Mouse (Mus musculus) central nervous system, embryonic 18 days (tissue): Measurements from ENCODE around the gene 2310007B03Rik. TPM values are rescaled to one million over a fixed set of nuclear protein-coding genes. Genes with fewer than 3 reads are reported as not detected.

Experiments used
- polyA plus RNA-seq: library from polyadenylated mRNA; depleted of rRNA; stranded (reverse); fragments of >200 nt; gene quantifications from 2 replicates; pipeline ENCODE4 v1.2.3, GENCODE M21; 2012; rRNA removed

2310007B03Rik gene
- 0.09 and 0.31 TPM in 2 replicates for polyA plus RNA-seq

DNA sequence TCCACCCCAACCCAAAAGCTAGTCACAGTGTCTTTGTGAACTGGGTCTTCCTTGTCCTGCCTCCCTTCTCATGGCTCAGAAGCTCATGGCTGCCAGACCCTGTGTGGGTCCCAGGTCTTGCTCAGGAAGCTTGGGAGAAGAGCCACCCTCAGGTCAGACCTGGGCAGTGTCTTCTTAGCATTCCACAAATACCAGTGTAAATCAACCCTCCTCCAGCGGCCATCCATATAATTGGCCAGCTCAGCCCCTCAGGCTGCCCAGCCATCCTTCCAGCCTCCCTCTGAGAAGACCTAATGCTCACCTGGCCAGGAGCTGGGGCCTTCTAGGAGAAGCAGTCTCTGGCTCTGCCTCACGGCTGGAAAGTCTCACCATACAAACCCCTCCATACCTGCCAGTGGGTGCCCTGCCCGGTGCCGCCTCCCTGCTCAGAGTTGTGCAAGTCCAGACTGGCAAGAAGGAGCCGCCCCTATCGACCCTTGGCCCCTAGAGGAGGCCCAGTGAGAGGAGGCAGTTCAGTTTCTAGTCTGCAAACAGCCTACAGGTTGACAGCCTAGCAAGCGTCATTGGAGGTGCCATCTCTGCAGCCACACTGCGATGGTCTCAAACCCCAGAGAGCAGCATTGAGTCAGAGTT, at the start of gene 2310007B03Rik:
Gene 2310007B03Rik, minus strand, starts transcription at position 448 of the 633 bp plus-strand sequence.

DNA sequence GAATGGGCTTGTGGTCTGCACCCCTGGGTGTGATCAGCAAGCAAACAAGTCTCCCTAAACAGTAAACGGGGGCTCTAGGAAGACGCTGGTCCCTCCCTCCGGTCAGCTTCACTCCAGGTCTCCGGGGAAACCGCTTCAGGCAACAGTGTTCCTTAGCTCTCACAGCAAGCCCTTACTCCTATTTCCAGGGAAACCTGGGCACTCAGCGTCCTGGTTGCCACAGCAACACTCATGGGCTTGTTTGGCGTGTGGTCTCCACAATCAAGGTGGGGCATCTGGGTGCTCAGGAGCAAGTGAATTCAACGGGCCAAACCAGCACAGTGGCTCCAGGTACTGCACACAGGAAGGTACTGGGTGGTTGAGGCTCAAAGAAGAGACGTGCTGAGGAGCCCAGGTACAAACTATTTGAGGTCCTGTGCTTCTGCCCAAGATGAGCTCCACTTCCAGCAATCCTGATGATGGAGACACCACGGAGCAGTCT, 7.6 kb upstream of the 2310007B03Rik start, which contains the start of gene Crocc2:
Gene Crocc2, plus strand, starts transcription at position 431 of the 481 bp plus-strand sequence.

DNA sequence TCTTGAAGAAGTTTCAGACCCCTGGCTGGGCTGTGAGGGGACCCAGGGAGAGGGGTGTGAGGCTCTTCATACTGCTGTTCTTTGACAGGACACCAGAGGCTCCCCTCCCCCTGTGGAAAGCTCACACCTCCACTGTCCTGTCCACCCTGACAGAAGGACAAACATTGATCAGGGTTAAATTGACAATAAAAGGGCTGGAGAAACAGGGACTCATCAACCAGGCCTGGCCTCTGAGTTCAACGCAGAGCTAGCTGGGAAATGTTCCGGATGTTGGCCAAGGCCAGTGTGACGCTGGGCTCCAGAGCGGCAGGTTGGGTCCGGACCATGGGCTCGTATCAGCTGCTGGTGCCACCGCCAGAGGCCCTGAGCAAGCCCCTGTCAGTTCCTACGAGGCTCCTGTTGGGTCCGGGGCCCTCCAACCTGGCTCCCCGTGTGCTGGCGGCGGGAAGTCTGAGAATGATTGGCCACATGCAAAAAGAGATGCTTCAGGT, 25.7 kb downstream of the 2310007B03Rik start, which contains the start of gene Agxt:
Gene Agxt, plus strand, starts transcription at position 205 of the 491 bp plus-strand sequence.

DNA sequence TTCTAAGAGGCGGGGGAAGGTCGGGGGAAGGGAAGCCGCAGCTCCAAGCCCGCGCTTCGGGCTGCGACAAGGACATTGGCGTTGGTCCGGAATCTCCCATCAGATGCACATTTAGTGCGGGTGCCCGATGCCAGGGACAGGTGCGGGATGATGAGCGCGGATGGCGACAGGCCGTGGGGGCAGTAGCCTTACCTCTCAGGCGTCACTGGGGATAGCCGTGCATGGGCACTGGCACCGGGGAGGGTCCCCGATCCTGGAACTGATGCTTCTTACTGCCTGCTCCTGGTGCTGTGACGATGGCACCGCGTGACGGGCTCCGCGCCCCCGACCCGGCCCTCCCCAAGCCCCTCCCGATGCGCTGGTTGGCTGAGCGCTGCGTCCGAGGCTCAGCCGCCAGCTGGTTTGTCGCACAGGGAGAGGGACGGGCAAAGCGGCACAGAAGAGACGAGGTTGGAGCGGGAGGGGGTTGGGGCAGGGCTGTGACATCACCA, 59.1 kb downstream of the 2310007B03Rik start, which contains the start of gene Kif1a:
Gene Kif1a, minus strand, starts transcription at position 381 of the 491 bp plus-strand sequence.

Other genes starting within 250 kb of the 2310007B03Rik start
- gene Capn10, start 226.6 kb downstream of the 2310007B03Rik start, polyA plus RNA-seq, result 59.9 and 64.3 TPM in 2 replicates
- gene Gpr35, start 210.1 kb downstream of the 2310007B03Rik start, polyA plus RNA-seq, result 0.26 and 0.31 TPM in 2 replicates
- not detected in 2 replicates for gene Aqp12, start 154.6 kb downstream of the 2310007B03Rik start, polyA plus RNA-seq
- 208 and 228 TPM in 2 replicates for gene Kif1a, start 59.0 kb downstream of the 2310007B03Rik start, polyA plus RNA-seq
- not detected in 2 replicates for gene Agxt, start 25.7 kb downstream of the 2310007B03Rik start, polyA plus RNA-seq
- 0.83 and 1.4 TPM in 2 replicates for gene Crocc2, start 7.8 kb upstream of the 2310007B03Rik start, polyA plus RNA-seq
- gene Sned1, start 74.9 kb upstream of the 2310007B03Rik start, polyA plus RNA-seq, result 6.6 and 9.9 TPM in 2 replicates
- gene Mterf4, start 145.0 kb upstream of the 2310007B03Rik start, polyA plus RNA-seq, result 20.2 and 21.8 TPM in 2 replicates
- gene Ppp1r7, start 181.9 kb upstream of the 2310007B03Rik start, polyA plus RNA-seq, result 14.5 and 15.9 TPM in 2 replicates
- gene Pask, start 182.5 kb upstream of the 2310007B03Rik start, polyA plus RNA-seq, result 9.4 and 9.7 TPM in 2 replicates
- 1.2 and 1.5 TPM in 2 replicates for gene Ano7, start 213.0 kb upstream of the 2310007B03Rik start, polyA plus RNA-seq